Mouse (Mus musculus) thymus, postnatal 36 days (tissue): ENCODE measurements at regions not wholly inside any gene's neighbourhood (a gene's known extent, or its start where the extent isn't known, plus 50 kb on each side); places are given as distances from the start of the nearest gene placed in this dataset.

ENCODE experiments used
- DNase-seq, 2 experiments: peaks; one replicate each; pipeline ENCODE4 v3.0.0; 2022; ENCODE audit warnings: mixed read lengths in 2 of 2

- no peak for DNase-seq
Observed at GRCm38 (mm10) chr16:29972741-29973141, 91.4 kb upstream of the Hes1 start.

- DNase-seq, result no peak
Observed at GRCm38 (mm10) chr16:29973250-29973649, 90.9 kb upstream of the Hes1 start.

GRCm38 (mm10) chr16:29975800-29976199 is 88.4 kb upstream of the Hes1 start:
- no peak for DNase-seq

GRCm38 (mm10) chr16:29977011-29977410 is 87.2 kb upstream of the Hes1 start:
- DNase-seq, result no peak

GRCm38 (mm10) chr16:29977711-29978110 is 86.5 kb upstream of the Hes1 start:
- DNase-seq, result no peak

- no peak for DNase-seq
Observed at GRCm38 (mm10) chr16:29979066-29979465, 85.1 kb upstream of the Hes1 start.

GRCm38 (mm10) chr16:29981543-29981942 is 82.6 kb upstream of the Hes1 start:
- no peak for DNase-seq

GRCm38 (mm10) chr16:29982224-29982785 is 81.9 kb upstream of the Hes1 start:
- no peak for DNase-seq

- no peak for DNase-seq
Observed at GRCm38 (mm10) chr16:29983161-29983560, 81.0 kb upstream of the Hes1 start.

GRCm38 (mm10) chr16:29985126-29985931 is 78.9 kb upstream of the Hes1 start:
- DNase-seq, result no peak

GRCm38 (mm10) chr16:29987595-29987994 is 76.6 kb upstream of the Hes1 start:
- DNase-seq, result no peak

- no peak for DNase-seq
Observed at GRCm38 (mm10) chr16:29987999-29988398, 76.2 kb upstream of the Hes1 start.

GRCm38 (mm10) chr16:29989308-29989707 is 74.9 kb upstream of the Hes1 start:
- DNase-seq, result no peak

- no peak for DNase-seq
Observed at GRCm38 (mm10) chr16:29990393-29990792, 73.8 kb upstream of the Hes1 start.

- no peak for DNase-seq
Observed at GRCm38 (mm10) chr16:29990795-29991587, 73.2 kb upstream of the Hes1 start.

- DNase-seq, result no peak
Observed at GRCm38 (mm10) chr16:29991876-29992380, 72.3 kb upstream of the Hes1 start.

GRCm38 (mm10) chr16:29993111-29993510 is 71.1 kb upstream of the Hes1 start:
- DNase-seq, result no peak

- DNase-seq, result no peak
Observed at GRCm38 (mm10) chr16:29993535-29993934, 70.6 kb upstream of the Hes1 start.

GRCm38 (mm10) chr16:29996139-29997069 is 67.8 kb upstream of the Hes1 start:
- DNase-seq, result peak; percentile 47 to 66

GRCm38 (mm10) chr16:30000166-30000565 is 64.0 kb upstream of the Hes1 start:
- no peak for DNase-seq

GRCm38 (mm10) chr16:30005124-30005523 is 59.1 kb upstream of the Hes1 start:
- no peak for DNase-seq

GRCm38 (mm10) chr16:30006826-30007225 is 57.4 kb upstream of the Hes1 start:
- DNase-seq, result no peak
